Mouse (Mus musculus): Measurements from ENCODE around the gene Ccdc22.

- no peak for TF ChIP-seq RAD21 (IDR thresholded peaks at IDR 0.05; ENCODE audit: low read depth, low read length)
- no peak for TF ChIP-seq CHD2 (IDR thresholded peaks at IDR 0.05; ENCODE audit: low read length)
- TF ChIP-seq CTCF (conservative IDR thresholded peaks at IDR 0.05 in 1 of 2, IDR thresholded peaks at IDR 0.05 in 1 of 2; ENCODE audit: low read depth in 2 of 2, low read length in 2 of 2): no peak
- peak; percentile 35; the same call in 1 of the 2 replicates for TF ChIP-seq ELF1 (IDR thresholded peaks at IDR 0.05; ENCODE audit: low read depth, low read length)
- peak; percentile 53; the same call in 1 of the 2 replicates for TF ChIP-seq POLR2A (IDR thresholded peaks at IDR 0.05; ENCODE audit: low read depth, low read length)
- TF ChIP-seq JUND (conservative IDR thresholded peaks at IDR 0.05; ENCODE audit: low read depth, low read length): no peak
- TF ChIP-seq NELFE (IDR thresholded peaks at IDR 0.05; ENCODE audit: low read depth, low read length): no peak
- TF ChIP-seq RCOR1 (conservative IDR thresholded peaks at IDR 0.05; ENCODE audit: low read depth, low read length): no peak
- TF ChIP-seq POLR2AphosphoS2 (IDR thresholded peaks at IDR 0.05; ENCODE audit: low read depth, low read length): no peak
- no peak for TF ChIP-seq MXI1 (IDR thresholded peaks at IDR 0.05; ENCODE audit: low read depth, low read length)
- peak; percentile 92 for TF ChIP-seq MAX (IDR thresholded peaks at IDR 0.05; ENCODE audit: low read length)
- no peak for TF ChIP-seq PAX5 (IDR thresholded peaks at IDR 0.05; ENCODE audit: low read length)
Observed at GRCm38 (mm10) chrX:7604879-7605574, at the start of gene Ccdc22.
